Mouse (Mus musculus): ENCODE data around the gene St6gal1.

- TF ChIP-seq EP300 (IDR thresholded peaks at IDR 0.05; ENCODE audit: low read depth) (no peak), CTCF (IDR thresholded peaks at IDR 0.05; ENCODE audit: low read depth) (no peak)
Measured at GRCm38 (mm10) chr16:23337317-23337716, 112.8 kb downstream of the St6gal1 start.
